Mouse (Mus musculus) skeletal muscle tissue, adult 2 months (tissue): ENCODE data around the gene Cops7b.

Source experiments
- DNase-seq: peaks from one replicate; pipeline ENCODE4 v3.0.0-alpha.2; 2012; ENCODE audit warnings: low read depth, low spot score

The Cops7b gene

DNA sequence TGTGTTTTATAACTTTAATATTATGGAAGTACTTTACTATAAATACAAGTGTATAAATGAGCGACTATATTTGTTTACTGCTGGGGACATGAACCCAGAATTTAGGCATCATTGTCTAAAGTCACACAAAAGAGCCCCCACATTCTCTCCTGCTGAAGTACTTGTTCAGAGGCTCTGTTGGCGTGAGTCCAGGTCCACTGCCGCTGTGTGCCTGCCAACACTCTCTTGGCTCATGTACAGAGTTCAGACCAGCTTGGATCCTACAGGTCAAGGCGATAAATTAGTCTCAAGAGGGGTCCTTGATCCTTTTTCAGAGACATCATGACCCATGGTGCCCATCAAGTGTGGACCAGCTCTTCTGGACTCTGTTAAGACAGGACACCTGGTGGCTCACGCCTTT lies 74.4 kb downstream of the Cops7b start:
- no peak for DNase-seq
